Mouse (Mus musculus) kidney, adult 2 months (tissue): ENCODE results near the gene Mark4.

Source experiments
- CTCF ChIP-seq: fragments of 200-500 bp; conservative IDR thresholded peaks from 2 replicates; pipeline ENCODE4 v1.5.1; 2011; ENCODE audit warnings: low read depth, mild to moderate bottlenecking, control low read depth, low read length, moderate library complexity, mixed read lengths; ENCODE audit not compliant: insufficient read depth, insufficient read length
- POLR2A ChIP-seq: fragments of 200-500 bp; IDR thresholded peaks from one replicate; pipeline ENCODE4 v1.6.1; 2011; ENCODE audit warnings: low read depth, low read length, control low read depth

DNA sequence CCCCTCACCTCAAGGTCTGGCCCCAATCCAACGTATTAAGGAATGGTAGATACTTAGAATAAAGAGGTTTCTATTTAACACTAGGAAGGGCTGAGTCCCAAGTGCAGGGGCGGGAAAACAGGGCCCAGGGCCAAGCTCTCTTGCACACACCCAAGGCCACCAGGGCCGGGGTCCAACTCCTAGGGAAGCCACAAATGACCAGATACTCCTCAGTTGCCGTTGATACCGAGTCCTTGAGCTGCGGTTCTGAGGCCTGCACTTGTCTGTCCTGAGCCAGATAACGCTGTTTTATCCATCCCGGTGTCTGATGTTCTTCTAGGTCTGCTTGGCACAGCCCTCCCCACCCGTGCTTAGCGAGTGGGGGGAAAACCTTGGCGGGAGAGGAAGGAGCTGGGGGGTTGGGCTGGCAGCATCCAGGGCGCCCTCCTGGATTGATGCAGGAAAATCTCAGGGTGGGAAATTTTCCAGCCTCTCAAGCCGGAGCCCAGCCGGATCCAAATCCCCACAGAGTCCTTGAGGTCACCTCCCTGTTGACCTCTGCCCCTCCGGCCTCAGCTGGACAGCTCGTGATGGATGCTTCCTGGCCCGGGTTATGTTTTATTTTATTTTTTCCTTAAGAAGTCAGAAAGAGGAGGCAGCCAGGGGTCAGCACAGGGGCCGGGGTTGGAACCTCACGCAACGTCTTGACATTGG is 37.0 kb upstream of the Mark4 start:
- TF ChIP-seq CTCF, result no peak
- TF ChIP-seq POLR2A, result no peak
